Mouse (Mus musculus) heart, embryonic 11.5 days (tissue): ENCODE data around the gene Eif4b. TPM values are rescaled to one million over a fixed set of nuclear protein-coding genes. Genes with fewer than 3 reads are reported as not detected.

Experiments
- ATAC-seq: fragments of 200-750 bp; cut with Nextera tagmentation; replicated peaks from 2 replicates; pipeline ENCODE4 v1.8.0; 2017; ENCODE audit warnings: moderate library complexity; ENCODE audit not compliant: insufficient number of reproducible peaks, low FRiP score, low TSS enrichment
- H3K27ac ChIP-seq: fragments of 300-500 bp; sonication (generic); 2 replicates; pipeline ENCODE4 v1.5.1; 2014; ENCODE audit warnings: mild to moderate bottlenecking, low read depth, low read length
- H3K27me3 ChIP-seq: fragments of 300-500 bp; sonication (generic); 2 replicates; pipeline ENCODE4 v1.6.1; 2014; ENCODE audit warnings: mild to moderate bottlenecking, low read length, mixed read lengths; ENCODE audit not compliant: control insufficient read depth, insufficient read depth
- H3K36me3 ChIP-seq: fragments of 300-500 bp; sonication (generic); 2 replicates; pipeline ENCODE4 v1.6.1; 2014; ENCODE audit warnings: mild to moderate bottlenecking, low read length, moderate library complexity, mixed read lengths; ENCODE audit not compliant: control insufficient read depth, insufficient read depth
- H3K4me1 ChIP-seq: fragments of 300-500 bp; sonication (generic); 2 replicates; pipeline ENCODE4 v1.6.1; 2014; ENCODE audit warnings: low read length; ENCODE audit not compliant: control insufficient read depth, insufficient read depth
- H3K4me2 ChIP-seq: fragments of 300-500 bp; sonication (generic); 2 replicates; pipeline ENCODE4 v1.6.1; 2014; ENCODE audit warnings: mild to moderate bottlenecking, moderate library complexity
- H3K4me3 ChIP-seq: fragments of 300-500 bp; sonication (generic); 2 replicates; pipeline ENCODE4 v1.5.1; 2014; ENCODE audit warnings: low read depth, low read length
- H3K9ac ChIP-seq: fragments of 300-500 bp; sonication (generic); 2 replicates; pipeline ENCODE4 v1.6.1; 2014; ENCODE audit warnings: mild to moderate bottlenecking, low read depth, low read length, moderate library complexity
- H3K9me3 ChIP-seq: fragments of 300-500 bp; sonication (generic); replicated peaks from 2 replicates; pipeline ENCODE4 v1.6.1; 2016; ENCODE audit warnings: low read length; ENCODE audit not compliant: control insufficient read depth
- WGBS: fragments of 180-500 bp; shearing (Covaris S2); extraction: QIAGEN DNeasy Blood & Tissue Kit; methylation state at CpG from one replicate; pipeline ENCODE4 v1.1.7; 2014; ENCODE audit not compliant: insufficient replicate concordance; 5-methylcytosine and 5-hydroxymethylcytosine counted together
- polyA plus RNA-seq: library from polyadenylated mRNA; unstranded; fragments of >200 nt; fragmentation: Nextera tagmentation; extraction: Ambion mirVana; gene quantifications from 2 replicates; pipeline ENCODE4 v1.2.1, GENCODE M21; 2014

Gene Eif4b
- polyA plus RNA-seq, 1 experiment from 2014 or later: 71.6 TPM

DNA sequence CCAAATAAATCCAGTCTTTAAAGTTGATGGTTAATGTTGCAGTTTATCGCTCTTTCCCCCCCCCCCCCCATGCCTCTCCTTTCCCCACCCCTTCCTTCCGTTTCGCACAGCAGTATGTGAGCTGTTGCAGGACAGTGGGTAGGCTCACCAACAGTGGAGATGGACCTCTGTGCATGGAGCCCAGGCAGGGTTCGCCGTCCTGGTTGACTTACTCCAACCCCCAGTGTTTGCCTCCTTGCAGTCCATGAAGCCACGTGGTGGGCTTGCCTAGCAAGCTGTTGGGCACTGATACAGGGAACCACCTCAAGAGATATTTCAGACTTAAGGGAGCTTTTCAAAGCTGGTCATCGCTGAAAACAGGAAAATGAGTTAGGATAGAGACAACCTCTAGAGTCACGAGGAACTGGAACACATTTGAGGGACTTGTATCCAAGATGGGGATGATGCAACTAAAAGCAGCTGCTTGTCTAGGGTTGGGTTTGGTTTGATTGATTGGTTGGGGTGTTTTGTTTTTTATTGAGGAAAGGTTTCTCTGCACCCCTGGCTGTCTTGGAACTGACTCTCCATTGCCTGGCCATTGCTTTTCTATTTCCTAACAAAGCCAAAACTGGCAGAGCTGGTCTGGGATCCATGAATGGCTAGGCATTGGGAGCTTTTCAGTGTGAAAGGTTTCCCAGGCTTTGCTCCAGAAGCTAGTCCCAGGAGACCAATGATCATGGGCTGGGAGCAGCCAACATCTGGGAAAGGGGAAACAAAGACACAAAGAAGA is 23.8 kb downstream of the Eif4b start:
- Histone ChIP-seq H3K36me3 (peaks cover 43% of the 10 kb centered on the region), H3K27ac (no peak overlapping the region)

DNA sequence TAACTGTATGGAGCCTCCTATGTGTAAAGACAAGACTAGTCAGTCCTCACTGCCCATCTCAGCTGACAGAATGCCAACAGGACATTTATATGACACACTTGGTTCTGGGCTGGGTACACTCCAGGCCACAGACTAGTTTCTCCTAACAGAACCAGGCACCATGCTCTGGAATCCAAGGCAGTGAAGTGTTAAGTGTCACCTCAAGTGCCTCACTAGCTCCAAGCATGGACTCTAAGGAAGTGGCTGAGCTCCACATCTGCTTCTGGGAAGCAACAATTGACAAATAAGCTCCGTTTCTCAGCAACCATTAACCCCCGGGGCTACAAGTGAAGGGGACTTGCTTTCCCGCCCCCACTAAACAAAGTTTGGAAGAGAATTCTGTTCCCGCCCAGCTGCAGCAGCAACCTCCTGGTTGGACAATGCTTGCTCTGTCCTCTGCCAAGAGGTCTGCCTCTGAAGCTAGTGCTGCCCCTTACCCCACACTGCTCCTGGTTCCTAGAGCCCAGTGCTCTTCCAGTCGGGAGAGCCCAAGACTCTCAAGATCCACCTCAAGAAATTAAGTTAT is 24.5 kb downstream of the Eif4b start:
- no peak overlapping the region for H3K4me3 ChIP-seq
- H3K9me3 ChIP-seq: no peaks in the 10 kb centered on the region
- H3K4me1 ChIP-seq: peaks cover 48% of the 10 kb centered on the region
- WGBS: 44% methylated on average over 5 of the region's 5 CpGs
- H3K27me3 ChIP-seq: no peaks in the 10 kb centered on the region
- H3K27ac ChIP-seq: no peak overlapping the region
- no peak overlapping the region for H3K9ac ChIP-seq
- ATAC-seq: no peak
- no peak overlapping the region for H3K4me2 ChIP-seq
- peaks cover 35% of the 10 kb centered on the region for H3K36me3 ChIP-seq

More for the DNA sequence above, 23.8 kb downstream of the Eif4b start:
- 70% methylated on average over 8 of the region's 8 CpGs for WGBS
- Histone ChIP-seq H3K9me3 (no peaks in the 10 kb centered on the region), H3K27me3 (no peaks in the 10 kb centered on the region), H3K4me1 (peaks cover 40% of the 10 kb centered on the region), H3K4me3 (no peak overlapping the region), H3K9ac (no peak overlapping the region), H3K4me2 (no peak overlapping the region)
- no peak for ATAC-seq

DNA sequence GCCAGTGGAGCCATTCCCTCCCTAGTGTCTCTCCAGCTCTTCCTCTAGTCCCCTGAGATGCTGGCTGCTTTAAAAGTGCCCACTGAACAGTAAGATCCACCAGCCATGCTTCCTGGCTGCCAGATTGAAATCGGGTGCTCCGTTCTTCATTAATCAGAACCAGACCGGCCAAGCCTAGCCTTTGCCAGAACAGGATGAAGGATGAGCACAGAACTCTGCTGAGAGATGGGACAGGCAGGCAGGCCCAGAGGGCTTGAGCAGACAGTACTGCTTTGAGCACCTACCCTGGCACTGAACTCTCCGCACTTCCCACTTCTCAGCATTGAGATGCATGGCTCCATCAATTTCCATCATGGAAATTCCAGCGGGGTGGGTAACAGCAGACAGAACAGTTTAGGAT is 25.7 kb downstream of the Eif4b start:
- peaks cover 24% of the 10 kb centered on the region for H3K36me3 ChIP-seq
- H3K4me2 ChIP-seq: peak overlapping the region; percentile 80
- no peak for ATAC-seq
- no peaks in the 10 kb centered on the region for H3K9me3 ChIP-seq
- WGBS: 40% methylated on average over 5 of the region's 5 CpGs
- H3K4me3 ChIP-seq: peak overlapping the region; percentile 61; the same call in 1 of the 2 replicates
- H3K27me3 ChIP-seq: no peaks in the 10 kb centered on the region
- H3K4me1 ChIP-seq: peaks cover 58% of the 10 kb centered on the region
- H3K27ac ChIP-seq: no peak overlapping the region
- no peak overlapping the region for H3K9ac ChIP-seq

DNA sequence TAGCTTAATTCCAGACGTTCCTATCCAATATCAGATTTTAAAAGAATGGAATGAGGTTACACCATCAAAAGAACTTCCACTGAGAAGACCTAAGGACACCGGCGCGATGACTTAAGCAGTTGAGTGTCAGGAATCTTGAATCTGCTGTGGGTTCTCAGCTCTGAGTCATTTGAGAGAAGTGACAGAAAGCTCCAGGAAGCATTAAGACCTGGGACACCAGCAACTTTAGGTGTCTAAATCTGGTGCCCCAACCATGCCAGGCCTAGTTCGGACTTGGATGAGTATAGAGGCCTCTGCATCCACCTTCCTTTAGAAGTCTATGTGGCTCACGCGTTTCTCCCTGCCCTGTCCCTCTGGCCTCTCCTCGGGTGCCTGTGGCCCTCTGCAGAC is 26.2 kb downstream of the Eif4b start:
- Histone ChIP-seq H3K4me3 (peak overlapping the region; percentile 61), H3K27me3 (no peaks in the 10 kb centered on the region), H3K4me1 (peaks cover 61% of the 10 kb centered on the region), H3K4me2 (peak overlapping the region; percentile 80), H3K27ac (peak overlapping the region; percentile 95), H3K9ac (peak overlapping the region; percentile 71), H3K9me3 (no peaks in the 10 kb centered on the region), H3K36me3 (peaks cover 20% of the 10 kb centered on the region)
- WGBS: 20% methylated on average over 8 of the region's 8 CpGs
- ATAC-seq: no peak

DNA sequence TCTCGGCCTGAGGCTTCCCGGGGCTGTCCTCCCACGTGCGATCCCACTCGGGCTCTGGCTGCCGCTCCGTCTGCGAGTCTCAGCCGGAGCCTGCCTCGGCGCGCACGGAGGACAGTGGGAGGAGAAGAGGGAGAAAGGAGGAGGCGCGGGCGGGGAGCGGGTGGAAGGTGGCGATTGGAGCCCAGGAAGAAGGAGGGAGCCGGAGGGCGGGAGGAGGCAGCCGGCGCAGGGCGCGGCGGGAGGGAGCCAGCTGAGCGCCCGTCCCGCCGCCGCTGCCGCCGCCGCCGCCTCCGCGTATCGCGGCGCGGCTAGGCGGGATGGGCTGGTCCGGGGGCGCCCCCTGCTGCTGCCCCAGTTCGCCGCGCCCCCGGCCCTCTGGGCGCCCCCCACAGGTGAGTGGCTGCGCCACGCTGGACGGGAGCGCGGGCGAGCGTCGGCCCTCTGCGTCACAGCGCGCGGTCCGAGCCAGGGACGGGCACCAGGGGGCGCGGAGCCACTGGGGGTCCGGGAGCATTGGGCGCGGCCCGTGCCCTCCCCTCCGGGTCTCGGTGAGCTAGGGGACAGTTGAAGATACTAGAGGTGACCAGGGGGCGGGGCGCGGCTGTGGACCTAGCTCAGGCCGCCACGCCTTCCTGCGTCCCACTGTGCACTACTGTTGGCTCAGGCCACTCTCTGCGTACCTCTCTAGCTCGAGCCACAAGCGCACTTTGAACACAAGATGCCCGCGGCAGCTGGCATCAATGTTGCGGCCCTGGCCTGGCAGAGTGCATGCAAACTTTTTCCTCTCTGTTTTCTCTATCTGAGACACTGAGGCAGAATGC is 26.8 kb downstream of the Eif4b start, which contains the start of gene Tns2:
Gene Tns2, plus strand, starts transcription at position 253 of the 821 bp plus-strand sequence.
- ATAC-seq: peak; percentile 41
- Histone ChIP-seq H3K9ac (peak within 1 kb of the TSS; percentile 71), H3K4me1 (peaks cover 61% of the 10 kb centered on the region), H3K36me3 (peaks cover 14% of the 10 kb centered on the region), H3K4me2 (peak within 1 kb of the TSS; percentile 80), H3K9me3 (no peaks in the 10 kb centered on the region), H3K27me3 (no peaks in the 10 kb centered on the region), H3K27ac (peak within 1 kb of the TSS; percentile 95), H3K4me3 (peak within 1 kb of the TSS; percentile 61)
- under 1% methylated on average over 67 of the region's 82 CpGs for WGBS

DNA sequence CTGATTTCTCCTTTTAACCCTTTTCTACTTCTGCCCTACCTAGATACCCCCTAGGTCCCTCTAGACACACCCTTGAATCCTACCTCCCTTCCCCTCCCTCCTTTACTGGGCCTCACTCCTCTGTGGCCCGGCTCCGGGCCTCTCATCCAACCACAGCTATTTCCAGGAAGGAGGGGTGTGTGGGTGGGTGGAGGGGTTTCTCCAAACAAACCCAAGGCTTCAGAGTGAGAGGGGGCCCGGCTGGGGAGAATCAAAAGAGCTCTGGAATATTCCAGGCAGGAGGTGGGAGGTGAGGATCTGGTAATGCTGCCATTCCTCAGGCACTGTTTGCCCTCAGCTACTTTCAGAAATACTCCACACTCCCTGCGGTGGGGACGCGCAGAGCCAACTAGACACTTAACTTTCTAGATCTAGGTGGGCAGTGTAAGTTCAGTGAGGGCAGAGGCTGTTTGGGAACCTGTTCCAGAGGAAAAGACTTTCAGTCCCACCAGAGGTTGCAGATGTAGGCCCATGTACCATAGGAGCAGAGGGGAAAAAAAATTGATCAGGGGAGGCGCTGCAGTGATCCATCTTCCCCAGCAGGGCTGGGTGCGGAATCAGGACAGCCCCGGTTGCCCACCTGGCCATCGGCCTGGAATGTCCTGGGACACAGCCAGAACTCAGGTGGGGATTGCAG is 27.6 kb downstream of the Eif4b start:
- Histone ChIP-seq H3K9ac (peak overlapping the region; percentile 71), H3K36me3 (peaks cover 8% of the 10 kb centered on the region), H3K4me1 (peaks cover 66% of the 10 kb centered on the region), H3K4me2 (peak overlapping the region; percentile 80), H3K27me3 (no peaks in the 10 kb centered on the region; the same call in 1 of the 2 replicates), H3K4me3 (peak overlapping the region; percentile 61), H3K9me3 (no peaks in the 10 kb centered on the region), H3K27ac (peak overlapping the region; percentile 95)
- 19% methylated on average over 10 of the region's 10 CpGs for WGBS
- no peak for ATAC-seq

DNA sequence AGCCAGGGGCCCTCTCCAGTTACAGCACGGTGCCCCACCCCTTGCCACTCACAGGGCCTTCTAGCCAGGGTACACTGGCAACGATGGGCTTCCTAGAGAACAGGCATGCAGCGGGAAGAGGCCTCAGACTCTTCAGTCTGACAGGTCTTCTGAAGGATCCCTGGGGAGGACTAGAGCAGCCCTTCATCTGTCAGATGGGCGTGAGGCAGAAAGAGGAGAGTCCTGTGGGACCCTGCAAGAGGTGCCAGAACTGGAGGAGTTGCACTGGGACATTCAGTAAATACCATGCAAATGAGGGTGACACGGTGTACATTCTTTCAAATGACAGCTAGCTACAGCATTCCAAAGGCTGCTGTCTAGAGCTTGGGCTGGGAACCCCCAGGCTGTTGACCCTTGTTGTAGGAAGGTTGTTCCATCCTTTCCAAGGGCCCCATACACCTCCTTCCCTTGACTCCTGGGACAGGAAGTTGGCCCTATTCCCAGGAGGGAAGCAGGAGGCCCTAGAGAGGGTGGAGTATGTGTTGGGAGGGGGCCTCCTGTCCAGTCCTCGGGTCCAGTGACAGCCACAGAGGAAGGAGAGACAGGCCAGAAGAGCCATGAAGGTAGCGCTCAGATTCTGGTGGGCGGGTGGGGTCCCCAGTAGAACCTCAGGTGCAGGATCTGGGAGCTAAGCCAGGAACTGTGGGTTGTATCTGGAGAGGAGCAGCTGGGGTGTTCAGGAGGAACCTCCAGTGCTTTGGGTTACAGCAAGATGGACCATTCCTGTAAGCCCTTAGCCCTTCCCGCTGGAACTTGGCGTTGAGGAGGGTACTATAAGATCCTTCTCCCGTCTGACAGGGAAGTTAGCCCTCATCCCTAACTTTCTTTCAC is 28.3 kb downstream of the Eif4b start:
- Histone ChIP-seq H3K9ac (peak overlapping the region; percentile 81), H3K36me3 (peaks cover 7% of the 10 kb centered on the region), H3K27ac (peak overlapping the region; percentile 95), H3K27me3 (no peaks in the 10 kb centered on the region; the same call in 1 of the 2 replicates), H3K4me1 (peaks cover 73% of the 10 kb centered on the region), H3K4me3 (peak overlapping the region; percentile 48), H3K9me3 (no peaks in the 10 kb centered on the region), H3K4me2 (peak overlapping the region; percentile 80)
- 22% methylated on average over 11 of the region's 11 CpGs for WGBS
- no peak; the same call in 1 of the 2 replicates for ATAC-seq
